Mouse (Mus musculus): ENCODE data around the gene Unc45b.

DNA sequence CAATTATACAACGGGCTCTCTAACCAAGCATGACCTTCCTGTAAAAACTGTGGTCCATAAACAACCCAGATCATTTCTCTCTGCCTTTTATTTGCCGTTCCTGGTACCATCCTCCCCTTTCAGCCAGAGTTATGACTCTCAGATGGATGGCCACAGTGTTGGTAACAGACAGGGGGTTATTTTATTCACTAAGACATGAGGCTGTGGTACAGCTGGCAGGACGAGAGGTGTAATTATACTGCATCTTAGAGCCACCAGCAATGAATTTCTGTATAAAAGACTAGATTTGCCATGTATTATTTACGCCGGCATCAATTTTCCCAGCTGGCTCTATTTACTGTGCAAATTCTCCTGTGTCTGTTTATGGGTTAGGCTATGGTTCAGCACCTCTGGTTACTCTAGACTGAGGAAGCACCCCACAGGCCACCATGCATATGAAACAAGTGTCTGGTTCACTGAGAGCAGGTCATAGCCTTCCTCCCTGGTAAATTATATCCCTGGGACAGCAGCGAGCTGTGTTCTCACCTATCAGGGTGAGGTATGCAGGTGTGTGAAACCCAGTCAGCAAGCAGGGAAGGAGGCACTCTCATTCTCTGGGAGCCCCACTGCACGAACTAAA lies 32.5 kb upstream of the Unc45b start:
- TF ChIP-seq POLR2A (IDR thresholded peaks at IDR 0.05; ENCODE audit: control insufficient read depth, low read depth, low read length) (no peak), CTCF (IDR thresholded peaks at IDR 0.05; ENCODE audit: control insufficient read depth, insufficient read depth, insufficient replicate concordance, low read depth, low read length) (no peak)

All from testis, adult 2 months (tissue).